Mouse (Mus musculus) C2C12 (cell line): ENCODE measurements around the gene Selenom.
A peak's percentile ranks its signal among the peaks of the same experiment; 100 is the strongest.

Experiments
- CTCF ChIP-seq: IDR thresholded peaks from one replicate; pipeline ENCODE4 v1.5.1; 2011; ENCODE audit not compliant: control insufficient read depth, insufficient read depth, insufficient read length
- MAX ChIP-seq: IDR thresholded peaks from one replicate; pipeline ENCODE4 v1.6.1; 2011; ENCODE audit warnings: mild to moderate bottlenecking, control low read depth
- MYOD1 ChIP-seq: IDR thresholded peaks from one replicate; pipeline ENCODE4 v1.6.1; 2011; ENCODE audit warnings: low read depth; ENCODE audit not compliant: control insufficient read depth, insufficient read length
- MYOG ChIP-seq: IDR thresholded peaks from one replicate; pipeline ENCODE4 v1.6.1; 2011; ENCODE audit not compliant: control insufficient read depth, insufficient read length; ENCODE audit errors: extremely low read depth
- USF1 ChIP-seq: IDR thresholded peaks from one replicate; pipeline ENCODE4 v1.6.1; 2011; ENCODE audit warnings: low read depth, mild to moderate bottlenecking, control low read depth, moderate library complexity

DNA sequence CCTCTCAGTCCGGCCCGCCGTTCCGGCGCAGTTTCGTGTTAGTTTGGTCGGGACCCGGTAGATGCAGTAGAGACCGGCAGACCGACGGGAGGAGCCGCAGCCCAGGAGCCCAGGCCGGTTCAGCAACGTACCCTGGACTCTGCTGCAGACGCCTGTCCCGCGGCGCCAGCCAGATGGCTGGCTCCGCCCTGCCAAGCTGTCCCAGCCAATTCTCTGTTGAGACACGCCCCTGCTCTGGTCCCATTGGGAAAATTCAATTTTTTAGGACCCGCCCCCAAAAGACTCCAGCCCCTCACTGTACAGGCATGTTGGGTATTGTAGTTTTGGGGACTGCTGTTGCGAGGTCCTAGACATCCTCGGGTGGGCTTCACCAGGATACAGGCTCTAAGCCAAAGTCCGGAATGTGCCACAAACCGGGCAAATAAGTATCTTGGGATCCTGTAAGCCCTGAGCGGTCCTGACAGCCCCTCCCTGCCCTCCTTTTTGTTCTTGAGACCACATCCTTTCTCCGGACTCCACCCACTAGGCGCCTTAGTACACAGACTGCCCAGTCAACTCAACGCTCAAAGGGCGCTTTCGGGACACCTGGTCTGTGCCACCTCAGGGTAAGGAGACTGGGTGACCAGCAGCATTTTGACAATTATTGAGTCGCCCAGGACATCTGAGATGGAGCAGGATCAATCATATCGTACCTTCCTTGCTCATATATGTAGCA lies 24.8 kb downstream of the Selenom start:
- TF ChIP-seq MAX (peak; percentile 41), USF1 (no peak), CTCF (no peak), MYOD1 (no peak), MYOG (no peak)
